Mouse (Mus musculus) mouse embryonic stem cell (cell line): ENCODE measurements around the gene Mmp20.

Experiments
- in situ Hi-C, 2 experiments: fragments of 300-500 bp; cut with MboI; formaldehyde crosslinking; loops; 1 replicate in 1 of 2; 3 replicates in 1 of 2; pipeline ENCODE4 v1.14.3; 2019 to 2020; ENCODE audit warnings: low sequenced_read_pairs in 2 of 2, low pct_unique_long_range_greater_than_20kb in 1 of 2, mixed read lengths in 1 of 2; ENCODE audit not compliant: unreplicated experiment in 1 of 2

Gene Mmp20

DNA sequence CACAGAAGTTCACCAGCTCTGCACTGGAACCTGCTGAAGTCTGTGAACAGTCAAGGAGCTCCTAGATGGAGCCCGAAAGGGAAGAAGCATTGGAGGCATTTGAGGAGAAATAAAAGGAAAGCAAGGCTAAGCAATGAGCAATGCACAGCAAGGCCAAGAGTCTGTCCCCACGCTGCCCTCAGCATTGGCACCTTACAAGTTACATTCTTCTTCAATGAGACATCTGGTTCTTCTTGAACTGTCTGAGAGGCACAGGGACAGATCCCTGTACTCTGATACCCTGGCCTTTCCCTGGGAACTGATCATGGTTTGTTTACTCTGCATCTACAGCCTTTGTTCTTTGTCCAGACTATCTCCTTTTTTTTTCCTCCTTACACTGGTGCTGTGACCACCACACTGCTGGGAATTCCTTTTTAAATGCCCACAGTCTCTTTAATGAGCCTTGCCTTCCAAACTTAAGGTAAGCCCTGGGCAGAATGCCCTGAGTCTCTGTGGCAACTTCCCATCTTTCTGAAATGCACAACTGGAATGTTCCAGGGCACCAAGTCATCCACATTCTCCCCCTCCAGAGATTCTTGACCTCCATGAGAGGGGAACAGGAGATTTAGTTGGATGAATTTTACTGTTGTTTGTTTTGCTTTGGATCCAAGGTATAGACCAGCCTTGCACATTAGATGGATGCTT is 50.3 kb downstream of the Mmp20 start:
- in situ Hi-C loops = no loop called here

DNA sequence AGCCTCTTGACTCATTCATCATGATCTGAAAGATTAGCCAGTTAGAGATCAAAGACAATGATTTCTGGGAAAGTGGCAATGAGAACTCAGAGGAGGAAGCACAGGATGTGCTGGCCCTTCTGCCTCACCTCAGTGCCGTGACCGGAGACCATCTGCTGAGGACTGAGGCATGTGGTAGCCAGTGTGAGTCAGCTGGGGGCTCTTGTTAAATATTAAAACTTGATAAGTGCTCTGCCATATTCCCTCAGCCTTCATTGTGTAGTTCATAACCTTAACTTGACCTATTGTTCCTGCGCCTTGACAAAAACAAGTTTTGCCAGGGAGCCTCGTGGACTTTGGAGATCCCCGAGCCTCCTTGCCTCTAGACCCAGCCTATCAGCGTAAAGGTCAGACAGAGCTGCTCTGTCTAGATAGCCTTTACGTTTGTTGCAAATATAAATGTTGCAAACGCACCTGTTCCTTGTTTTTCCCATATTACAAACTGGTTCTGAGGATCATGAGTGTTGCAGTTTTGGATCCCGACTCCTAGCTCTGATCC is 54.1 kb downstream of the Mmp20 start:
- in situ Hi-C loops = no loop called here

DNA sequence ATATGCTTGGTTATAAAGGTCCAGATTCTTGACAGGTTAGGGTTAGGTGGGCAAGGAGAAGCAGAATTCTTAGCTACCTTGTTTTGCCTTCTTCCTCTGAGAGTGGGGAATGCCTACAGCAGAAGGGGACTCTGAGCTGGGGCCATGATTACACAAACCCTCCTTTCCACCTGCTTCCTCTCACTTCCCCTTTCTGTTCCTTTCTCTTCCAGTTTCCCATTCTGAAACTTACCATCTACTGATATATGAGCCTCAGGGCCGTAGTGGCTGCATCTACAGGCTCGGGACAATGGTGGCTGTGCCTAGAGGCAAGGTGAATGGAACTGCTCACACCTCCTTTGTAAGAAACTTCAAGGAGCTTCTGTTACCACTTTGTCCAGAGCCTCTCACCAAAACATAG is 58.0 kb downstream of the Mmp20 start:
- in situ Hi-C loops = no loop called here

DNA sequence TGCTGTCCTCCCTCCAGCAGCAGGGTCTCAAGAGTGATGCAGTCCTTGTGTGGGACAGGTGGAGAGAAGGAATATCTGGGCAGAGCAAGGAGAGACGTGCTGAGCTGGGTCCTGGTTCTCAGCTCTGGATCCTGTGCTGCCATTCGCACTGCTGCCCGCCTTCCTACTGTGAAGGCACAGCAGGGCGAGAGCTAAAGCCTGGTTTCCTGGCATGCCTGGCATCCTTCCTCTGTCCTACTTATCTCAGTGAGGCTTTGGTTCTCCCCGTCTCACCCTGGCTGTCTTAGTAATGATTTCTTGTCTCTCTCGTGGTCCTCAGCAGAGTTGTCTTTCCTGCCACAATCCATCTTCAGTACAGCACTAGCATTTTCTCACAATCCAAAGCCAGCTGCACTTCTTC is 61.8 kb downstream of the Mmp20 start:
- in situ Hi-C loops = no loop called here

DNA sequence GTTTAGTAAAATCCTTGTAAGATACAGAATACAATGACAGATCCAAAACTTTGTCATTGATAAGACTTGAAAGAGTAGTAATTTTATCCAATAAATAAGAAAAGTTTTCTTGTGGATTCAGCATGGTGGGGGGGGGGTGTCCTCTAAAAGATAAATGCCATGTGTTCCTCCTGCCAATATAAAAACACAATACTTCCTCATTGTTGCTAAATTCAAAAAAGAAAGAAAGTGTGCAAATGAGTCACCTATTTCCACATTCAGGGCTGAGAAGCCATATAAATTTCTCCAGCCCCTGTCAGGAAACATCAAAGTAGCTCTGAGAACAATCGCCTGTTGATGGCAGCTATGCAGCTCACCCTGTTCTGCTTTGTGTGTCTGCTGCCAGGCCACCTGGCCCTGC is 63.8 kb downstream of the Mmp20 start, which contains the start of gene Mmp7:
Gene Mmp7 (plus strand): TSS at position 301 of the 400 bp plus-strand sequence.
- in situ Hi-C loops = no loop called here

GRCm38 (mm10) chr9:7693961-7694360 is 65.9 kb downstream of the Mmp20 start:
- in situ Hi-C loops = no loop called here

- in situ Hi-C loops = no loop called here
Measured at GRCm38 (mm10) chr9:7695646-7696045, 67.6 kb downstream of the Mmp20 start.

DNA sequence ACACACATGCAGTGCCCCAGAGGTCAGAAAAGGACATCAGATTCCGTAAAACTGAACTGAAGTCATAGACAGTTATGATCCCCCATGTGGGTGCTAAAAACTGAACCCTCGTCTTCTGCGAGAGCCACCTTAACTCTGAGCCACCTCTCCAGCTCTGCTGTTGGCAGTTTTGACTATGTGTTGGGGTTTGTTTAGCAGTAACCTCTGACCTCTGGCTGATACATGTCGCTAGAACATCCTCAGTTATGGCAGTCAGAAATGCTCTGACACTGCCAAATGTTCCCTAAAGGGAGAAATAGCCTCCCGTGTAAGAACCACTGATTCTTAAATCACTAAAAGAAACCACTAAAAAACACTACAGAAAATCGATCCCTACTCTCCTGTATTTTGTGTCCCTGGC is 80.7 kb downstream of the Mmp20 start:
- in situ Hi-C loops = no loop called here

DNA sequence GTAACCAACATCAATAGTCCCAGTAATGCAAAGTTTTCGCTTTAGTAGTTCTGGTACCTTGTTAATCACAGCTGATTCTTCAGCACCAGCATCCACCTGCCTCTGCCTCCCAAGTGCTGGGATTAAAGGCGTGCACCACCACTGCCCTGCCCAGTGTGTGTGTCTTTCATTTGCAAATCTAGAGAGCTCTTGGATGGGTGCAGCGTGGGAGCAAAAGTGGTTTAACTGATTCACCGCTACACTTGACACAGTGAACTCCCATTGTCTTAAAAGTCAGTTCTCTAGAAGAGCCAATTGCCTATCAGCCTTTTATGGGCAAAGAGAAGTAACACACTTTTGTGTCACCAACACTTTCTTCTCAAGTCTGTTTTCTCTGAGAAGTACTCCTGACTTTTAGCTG is 83.2 kb downstream of the Mmp20 start:
- in situ Hi-C loops = loop anchor here (5.0 to 10.0 kb wide), 2 partner anchors 144 to 186 kb away; no protein-coding TSS in a partner anchor

DNA sequence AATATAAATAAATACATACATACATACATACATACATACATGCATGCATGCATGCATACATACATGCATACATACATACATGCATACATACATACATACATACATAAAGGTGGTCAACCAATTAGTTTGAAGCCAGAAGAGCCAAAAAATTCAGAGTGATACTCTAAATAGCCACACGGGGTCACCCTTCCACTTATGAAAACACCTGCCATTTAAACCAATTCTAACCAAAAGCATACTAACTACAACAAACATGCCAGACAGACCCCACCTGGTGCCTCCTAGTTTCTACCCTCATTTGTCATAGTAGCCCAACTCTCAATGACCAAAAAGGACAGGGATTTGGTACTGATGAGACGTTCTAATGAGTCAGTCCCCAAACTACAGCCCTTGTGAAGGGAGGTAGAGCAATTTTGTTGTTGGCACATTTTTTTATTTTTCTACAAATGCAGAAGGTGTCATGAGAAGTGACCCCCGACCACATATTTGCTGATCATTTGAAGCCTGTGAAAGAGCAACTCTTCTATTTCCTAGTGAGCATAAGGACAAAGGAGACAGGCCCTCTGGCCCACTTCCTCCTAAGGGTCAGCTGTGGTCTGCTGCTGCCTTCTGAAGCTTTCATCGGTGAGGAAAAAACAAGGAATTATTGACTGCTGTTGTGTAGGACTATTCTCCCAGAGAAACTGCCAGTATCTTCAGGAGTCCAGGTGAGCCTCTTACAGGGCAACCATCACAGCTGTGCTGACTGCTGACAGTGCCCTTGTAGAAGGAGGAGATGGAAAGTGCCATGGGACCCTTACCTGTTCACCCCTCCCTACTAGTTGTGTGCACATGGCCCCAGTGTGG is 86.3 kb downstream of the Mmp20 start:
- in situ Hi-C loops = loop anchor here (5.0 to 10.0 kb wide), 2 partner anchors 141 to 183 kb away; no protein-coding TSS in a partner anchor

DNA sequence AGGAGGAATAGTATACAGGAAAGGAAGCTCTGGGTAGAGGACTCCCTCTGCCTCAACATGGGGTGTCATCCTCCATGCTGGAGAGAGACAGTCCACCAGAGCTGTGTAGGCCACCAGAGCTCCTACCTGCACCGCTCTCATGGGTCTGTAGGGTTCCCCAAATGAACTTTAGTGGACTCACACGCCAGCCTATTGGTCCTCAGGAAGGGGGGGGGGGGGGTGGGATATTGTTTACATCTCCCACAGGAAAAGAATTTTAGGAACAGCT is 86.8 kb downstream of the Mmp20 start:
- in situ Hi-C loops = loop anchor here (5.0 to 10.0 kb wide), 2 partner anchors 140 to 182 kb away; no protein-coding TSS in a partner anchor

DNA sequence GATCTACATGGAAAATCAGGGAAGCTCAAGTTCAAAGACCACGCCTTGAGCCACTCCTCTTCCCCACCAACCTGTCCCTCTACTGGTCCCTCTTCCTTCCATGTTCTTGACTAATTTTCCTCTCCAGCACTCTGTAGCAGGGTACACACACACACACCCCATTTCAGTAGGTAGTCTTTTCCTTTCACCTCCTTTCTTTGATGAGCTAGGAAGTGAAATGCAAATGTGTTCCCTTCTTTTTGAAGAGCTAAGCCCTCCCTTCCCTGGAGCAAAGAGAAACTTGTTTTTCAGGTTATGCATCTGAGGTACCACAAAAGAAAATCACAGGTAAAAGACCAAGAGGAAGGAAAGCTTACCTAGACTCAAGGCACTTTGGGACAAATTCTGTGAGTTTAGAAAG is 93.5 kb downstream of the Mmp20 start:
- in situ Hi-C loops = no loop called here
